Mouse (Mus musculus): Measurements from ENCODE around the gene 1600002K03Rik. TPM values are rescaled to one million over a fixed set of nuclear protein-coding genes. Genes with fewer than 3 reads are reported as not detected.
"Not testable (repeated sequence)": the region's sequence is repeated elsewhere in the genome, so short reads cannot be mapped to it uniquely, and the experiment has no call there.

The 1600002K03Rik gene
- polyA plus RNA-seq, 1 experiment from 2014 or later = 14.7 TPM

DNA sequence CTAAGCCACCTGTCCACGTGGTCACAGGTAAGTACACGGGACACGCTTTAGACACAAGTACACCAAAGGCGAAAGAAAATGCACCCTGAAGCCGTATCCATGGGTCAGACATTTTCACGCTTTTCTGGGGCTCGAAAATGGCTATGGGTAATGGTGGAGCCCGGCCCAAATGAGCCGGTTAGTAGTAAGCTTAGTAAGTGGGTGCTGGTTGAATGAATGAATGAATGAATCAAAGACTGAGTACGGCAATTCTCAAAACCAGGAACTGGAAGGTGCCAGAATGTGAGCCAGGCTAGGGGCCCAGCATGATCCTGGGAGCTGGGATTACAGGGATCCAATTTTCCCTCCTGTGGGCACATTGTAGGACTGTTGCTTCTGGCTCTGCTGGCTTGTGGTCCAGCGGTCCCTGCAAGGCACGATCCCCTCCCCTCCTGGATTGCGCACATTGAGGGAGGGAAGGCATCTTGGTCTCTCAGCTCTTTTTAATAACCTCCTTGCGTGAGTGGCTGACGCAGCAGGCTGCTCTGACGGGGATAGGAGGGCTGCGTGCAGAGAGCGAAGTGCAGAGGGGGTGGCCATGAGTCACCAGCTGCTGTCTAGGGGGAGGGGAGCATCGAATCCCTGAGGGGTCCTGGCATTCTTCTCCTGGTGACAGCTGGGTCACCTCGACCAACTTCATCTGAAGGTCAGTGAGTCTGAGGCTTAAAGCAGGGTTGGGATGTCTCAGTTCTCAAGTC, 7.2 kb upstream of the 1600002K03Rik start, which contains the start of gene Cirbp:
Cirbp (plus strand) TSS at position 594 of the 737 bp plus-strand sequence.
- Histone ChIP-seq H3K27ac (peak within 1 kb of the TSS; percentile 100), H3K4me3 (peak within 1 kb of the TSS; percentile 43), H3K4me1 (peaks cover 77% of the 10 kb centered on the region), H3K27me3 (no peaks in the 10 kb centered on the region), H3K4me2 (peak within 1 kb of the TSS; percentile 92), H3K9me3 (no peaks in the 10 kb centered on the region), H3K36me3 (peaks cover 10% of the 10 kb centered on the region), H3K9ac (peak within 1 kb of the TSS; percentile 40)
- WGBS = 22% methylated on average over 20 of the region's 20 CpGs
- ATAC-seq (ENCODE audit: borderline replicate concordance, extremely low read depth, low FRiP score, low TSS enrichment) = no peak

GRCm38 (mm10) chr10:80166136-80166535, 6.6 kb upstream of the 1600002K03Rik start:
- not testable (repeated sequence) for ATAC-seq (ENCODE audit: borderline replicate concordance, extremely low read depth, low FRiP score, low TSS enrichment); H3K9me3 ChIP-seq; H3K27me3 ChIP-seq; H3K4me3 ChIP-seq
- Histone ChIP-seq H3K4me2 (peak overlapping the region; percentile 92; the same call in 1 of the 2 replicates), H3K4me1 (peaks cover 71% of the 10 kb centered on the region), H3K9ac (peak overlapping the region; percentile 8; the same call in 1 of the 2 replicates), H3K36me3 (peaks cover 15% of the 10 kb centered on the region), H3K27ac (peak overlapping the region; percentile 18)
- 85% methylated on average over 4 of the region's 4 CpGs for WGBS

- Histone ChIP-seq H3K27ac (peak overlapping the region; percentile 100), H3K4me3 (peak overlapping the region; percentile 84), H3K9ac (peak overlapping the region; percentile 99), H3K27me3 (no peaks in the 10 kb centered on the region), H3K4me1 (peaks cover 68% of the 10 kb centered on the region), H3K4me2 (peak overlapping the region; percentile 62), H3K36me3 (peaks cover 26% of the 10 kb centered on the region), H3K9me3 (no peaks in the 10 kb centered on the region)
- peak; percentile 92 for ATAC-seq (ENCODE audit: borderline replicate concordance, extremely low read depth, low FRiP score, low TSS enrichment)
- WGBS = under 1% methylated on average over 42 of the region's 55 CpGs
These were observed 5.2 kb upstream of the 1600002K03Rik start for GRCm38 (mm10) chr10:80167460-80168037.

- peaks cover 64% of the 10 kb centered on the region for H3K4me1 ChIP-seq
- H3K27me3 ChIP-seq = no peaks in the 10 kb centered on the region
- peak; percentile 44 for ATAC-seq (ENCODE audit: borderline replicate concordance, extremely low read depth, low FRiP score, low TSS enrichment)
- no peaks in the 10 kb centered on the region for H3K9me3 ChIP-seq
- peak overlapping the region; percentile 99 for H3K9ac ChIP-seq
- under 1% methylated on average over 47 of the region's 48 CpGs for WGBS
- H3K27ac ChIP-seq = peak overlapping the region; percentile 100
- peak overlapping the region; percentile 62 for H3K4me2 ChIP-seq
- H3K36me3 ChIP-seq = peaks cover 26% of the 10 kb centered on the region
- H3K4me3 ChIP-seq = peak overlapping the region; percentile 84
These were observed 4.6 kb upstream of the 1600002K03Rik start for GRCm38 (mm10) chr10:80168038-80168661.

DNA sequence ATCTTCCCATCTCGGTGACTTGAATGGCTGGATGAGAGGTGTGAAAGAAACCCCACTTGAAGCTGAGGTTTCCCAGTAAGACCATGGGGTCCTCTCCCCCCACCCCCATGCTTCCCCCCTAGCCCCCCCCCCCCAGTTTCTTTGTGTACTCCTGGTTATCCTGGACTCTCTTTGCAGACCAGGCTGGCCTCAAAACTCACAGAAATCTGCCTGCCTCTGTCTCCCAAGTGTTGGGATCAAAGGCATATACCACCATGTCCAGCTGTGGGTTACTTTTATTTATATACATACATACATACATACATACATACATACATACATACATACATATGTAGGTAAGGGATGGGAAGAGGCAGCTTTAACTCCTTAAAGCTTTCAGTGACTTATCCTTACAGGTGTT, 3.7 kb upstream of the 1600002K03Rik start:
- Histone ChIP-seq H3K27me3 (no peaks in the 10 kb centered on the region), H3K4me1 (peaks cover 60% of the 10 kb centered on the region), H3K9ac (peak overlapping the region; percentile 99), H3K4me3 (peak overlapping the region; percentile 84), H3K36me3 (peaks cover 26% of the 10 kb centered on the region), H3K27ac (0 out of 2 replicates have a peak overlapping the region, but pooled peaks have one; percentile 100), H3K4me2 (peak overlapping the region; percentile 62), H3K9me3 (no peaks in the 10 kb centered on the region)
- no peak for ATAC-seq (ENCODE audit: borderline replicate concordance, extremely low read depth, low FRiP score, low TSS enrichment)
- WGBS = 36% methylated on average over 1 of the region's 1 CpGs

DNA sequence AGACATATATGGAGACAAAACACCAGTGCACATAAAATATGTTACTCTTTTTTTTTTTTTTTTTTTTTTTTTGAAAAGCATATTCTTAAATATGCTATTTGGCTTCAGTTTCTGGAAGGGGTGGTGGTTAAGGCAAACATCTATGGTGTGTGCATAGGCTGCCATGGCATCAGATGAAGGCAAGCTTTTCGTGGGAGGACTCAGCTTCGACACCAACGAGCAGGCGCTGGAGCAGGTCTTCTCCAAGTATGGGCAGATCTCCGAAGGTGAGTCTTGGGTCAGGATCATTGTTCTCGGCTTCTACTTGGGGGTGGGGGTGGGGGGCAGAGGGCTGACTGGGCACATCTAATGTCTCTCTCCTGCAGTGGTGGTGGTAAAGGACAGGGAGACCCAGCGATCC, 3.1 kb upstream of the 1600002K03Rik start:
- Histone ChIP-seq H3K4me2 (peak overlapping the region; percentile 62; the same call in 1 of the 2 replicates), H3K4me1 (peaks cover 54% of the 10 kb centered on the region), H3K9ac (no peak overlapping the region), H3K27me3 (no peaks in the 10 kb centered on the region), H3K9me3 (no peaks in the 10 kb centered on the region), H3K36me3 (peaks cover 26% of the 10 kb centered on the region), H3K27ac (no peak overlapping the region), H3K4me3 (no peak overlapping the region)
- no peak for ATAC-seq (ENCODE audit: borderline replicate concordance, extremely low read depth, low FRiP score, low TSS enrichment)
- WGBS = 87% methylated on average over 7 of the region's 7 CpGs

- no peak overlapping the region for H3K4me3 ChIP-seq
- no peak for ATAC-seq (ENCODE audit: borderline replicate concordance, extremely low read depth, low FRiP score, low TSS enrichment)
- H3K9me3 ChIP-seq = no peaks in the 10 kb centered on the region
- H3K27me3 ChIP-seq = no peaks in the 10 kb centered on the region
- H3K9ac ChIP-seq = no peak overlapping the region
- H3K27ac ChIP-seq = no peak overlapping the region
- no peak overlapping the region for H3K4me2 ChIP-seq
- WGBS = 94% methylated on average over 16 of the region's 16 CpGs
- H3K36me3 ChIP-seq = peaks cover 26% of the 10 kb centered on the region
- H3K4me1 ChIP-seq = peaks cover 52% of the 10 kb centered on the region
These were observed 2.7 kb upstream of the 1600002K03Rik start for GRCm38 (mm10) chr10:80170052-80170451.

DNA sequence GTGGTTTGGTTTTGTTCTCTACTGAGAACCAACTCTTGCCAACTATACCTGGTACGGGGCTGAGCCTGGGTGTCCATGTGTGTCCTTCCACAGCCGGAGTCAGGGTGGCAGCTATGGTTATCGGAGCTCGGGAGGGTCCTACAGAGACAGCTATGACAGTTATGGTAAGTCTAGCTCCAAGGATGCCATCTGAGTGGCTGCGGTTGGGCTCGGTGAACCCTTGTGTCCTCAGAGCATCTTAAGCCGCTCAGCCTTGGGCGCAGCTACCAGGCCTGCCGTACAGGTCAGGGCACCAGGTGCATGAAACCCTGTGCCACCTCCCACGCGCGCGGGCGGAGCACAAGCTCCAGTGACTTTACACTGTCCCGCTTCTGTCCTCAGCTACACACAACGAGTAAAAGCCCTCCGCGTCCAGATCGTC, 2.1 kb upstream of the 1600002K03Rik start:
- no peak overlapping the region for H3K4me3 ChIP-seq
- WGBS = 93% methylated on average over 19 of the region's 19 CpGs
- H3K9ac ChIP-seq = no peak overlapping the region
- no peak overlapping the region for H3K27ac ChIP-seq
- H3K9me3 ChIP-seq = no peaks in the 10 kb centered on the region
- H3K36me3 ChIP-seq = peaks cover 26% of the 10 kb centered on the region
- H3K4me2 ChIP-seq = no peak overlapping the region
- no peak for ATAC-seq (ENCODE audit: borderline replicate concordance, extremely low read depth, low FRiP score, low TSS enrichment)
- no peaks in the 10 kb centered on the region for H3K27me3 ChIP-seq
- peaks cover 48% of the 10 kb centered on the region for H3K4me1 ChIP-seq

- Histone ChIP-seq H3K27ac (no peak overlapping the region), H3K36me3 (peaks cover 26% of the 10 kb centered on the region), H3K4me1 (peaks cover 46% of the 10 kb centered on the region), H3K4me2 (no peak overlapping the region), H3K4me3 (no peak overlapping the region), H3K27me3 (no peaks in the 10 kb centered on the region), H3K9ac (0 out of 2 replicates have a peak overlapping the region, but pooled peaks have one; percentile 6), H3K9me3 (no peaks in the 10 kb centered on the region)
- 77% methylated on average over 15 of the region's 15 CpGs for WGBS
- ATAC-seq (ENCODE audit: borderline replicate concordance, extremely low read depth, low FRiP score, low TSS enrichment) = no peak
These were observed 1.5 kb upstream of the 1600002K03Rik start for GRCm38 (mm10) chr10:80171252-80171651.

- no peak for ATAC-seq (ENCODE audit: borderline replicate concordance, extremely low read depth, low FRiP score, low TSS enrichment)
- Histone ChIP-seq H3K4me1 (peaks cover 40% of the 10 kb centered on the region), H3K4me3 (peak overlapping the region; percentile 69; the same call in 1 of the 2 replicates), H3K4me2 (peak overlapping the region; percentile 73), H3K9ac (peak overlapping the region; percentile 60; the same call in 1 of the 2 replicates), H3K27me3 (no peaks in the 10 kb centered on the region), H3K36me3 (peaks cover 26% of the 10 kb centered on the region), H3K27ac (peak overlapping the region; percentile 93), H3K9me3 (no peaks in the 10 kb centered on the region)
- 84% methylated on average over 43 of the region's 45 CpGs for WGBS
These were observed 801 bp upstream of the 1600002K03Rik start for GRCm38 (mm10) chr10:80171760-80172526.

- peak overlapping the region; percentile 73 for H3K4me2 ChIP-seq
- no peaks in the 10 kb centered on the region for H3K9me3 ChIP-seq
- peak overlapping the region; percentile 69 for H3K4me3 ChIP-seq
- no peak for ATAC-seq (ENCODE audit: borderline replicate concordance, extremely low read depth, low FRiP score, low TSS enrichment)
- H3K9ac ChIP-seq = peak overlapping the region; percentile 60
- H3K27me3 ChIP-seq = no peaks in the 10 kb centered on the region
- H3K36me3 ChIP-seq = peaks cover 26% of the 10 kb centered on the region
- WGBS = 11% methylated on average over 11 of the region's 11 CpGs
- H3K4me1 ChIP-seq = peaks cover 37% of the 10 kb centered on the region
- peak overlapping the region; percentile 93; the same call in 1 of the 2 replicates for H3K27ac ChIP-seq
These were observed 614 bp downstream of the 1600002K03Rik start for GRCm38 (mm10) chr10:80173358-80173757.
